Mouse (Mus musculus) 416B (cell line): ENCODE data around the gene Fbxo21.
A peak's percentile ranks its signal among the peaks of the same experiment; 100 is the strongest.

ENCODE experiments used
- DNase-seq: peaks from one replicate; pipeline ENCODE4 v3.0.0; 2011; ENCODE audit warnings: low read depth

The Fbxo21 gene

DNA sequence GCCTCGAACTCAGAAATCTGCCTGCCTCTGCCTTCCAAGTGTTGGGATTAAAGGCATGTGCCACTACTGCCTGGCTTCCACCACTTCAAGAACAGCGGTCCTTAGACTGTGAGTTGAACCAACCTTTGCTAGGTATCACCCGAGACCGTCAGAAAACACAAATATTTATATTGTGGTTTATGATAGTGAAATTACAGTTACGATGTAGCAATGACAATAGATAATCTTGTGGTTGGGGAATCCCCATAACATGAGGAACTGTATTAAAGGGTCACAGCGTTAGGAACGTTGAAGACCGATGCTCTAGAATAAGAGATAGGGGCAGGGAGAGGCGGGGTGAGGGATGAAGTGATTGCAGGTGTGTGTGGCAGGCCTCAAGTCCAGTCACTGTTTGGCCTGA, 68.9 kb downstream of the Fbxo21 start:
- no peak for DNase-seq

DNA sequence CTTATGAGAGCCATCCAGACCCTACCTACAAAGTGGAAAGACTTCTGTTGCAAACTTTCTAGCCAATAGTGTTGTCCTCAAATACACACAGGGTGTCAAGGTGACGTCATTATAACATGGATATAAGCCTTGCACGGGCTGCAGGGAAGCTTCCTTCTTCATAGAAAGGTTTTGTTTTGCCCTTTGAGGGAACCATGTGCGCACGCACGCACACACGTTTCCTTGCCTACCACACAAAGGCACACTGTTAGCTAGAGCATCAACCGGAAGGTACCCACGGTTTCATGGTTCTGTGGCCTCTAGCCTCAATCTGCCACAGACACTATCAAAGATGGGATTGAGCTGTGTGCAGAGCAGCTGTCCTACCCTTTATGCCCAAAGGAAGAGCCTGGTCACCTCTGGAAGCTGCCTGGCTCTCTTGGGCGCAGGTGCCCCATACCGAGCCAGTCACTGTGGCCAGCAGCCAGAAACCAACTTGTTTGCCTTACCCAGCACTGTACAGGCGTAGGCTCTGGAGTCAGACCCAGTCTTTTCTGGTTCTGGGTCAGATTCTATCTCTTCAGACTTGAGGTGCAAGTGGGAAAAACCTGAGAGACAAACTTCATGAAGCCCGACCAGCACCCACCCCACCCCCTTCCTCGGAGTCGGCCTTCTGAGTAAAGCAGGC, 70.7 kb downstream of the Fbxo21 start:
- no peak for DNase-seq

DNA sequence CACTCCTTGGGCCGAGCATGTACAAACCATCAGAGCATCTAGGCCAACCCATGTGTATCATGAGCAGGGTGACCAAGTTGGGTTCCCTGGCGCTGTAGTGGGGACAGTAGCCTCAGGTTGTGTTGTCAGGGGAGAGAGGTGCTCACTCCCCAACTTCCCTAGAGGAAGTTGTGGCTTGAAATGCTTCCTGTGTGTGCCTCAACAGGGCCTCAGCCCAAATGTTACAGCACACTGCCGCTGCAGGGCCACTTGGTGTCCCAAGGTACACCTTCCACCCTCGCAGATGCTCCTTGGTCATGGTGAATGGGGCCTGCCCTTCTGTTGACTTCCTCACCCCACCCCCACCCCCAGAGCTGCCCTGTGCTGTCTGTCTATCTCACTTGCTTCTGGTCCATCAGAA, 71.9 kb downstream of the Fbxo21 start:
- DNase-seq, result peak; percentile 85

DNA sequence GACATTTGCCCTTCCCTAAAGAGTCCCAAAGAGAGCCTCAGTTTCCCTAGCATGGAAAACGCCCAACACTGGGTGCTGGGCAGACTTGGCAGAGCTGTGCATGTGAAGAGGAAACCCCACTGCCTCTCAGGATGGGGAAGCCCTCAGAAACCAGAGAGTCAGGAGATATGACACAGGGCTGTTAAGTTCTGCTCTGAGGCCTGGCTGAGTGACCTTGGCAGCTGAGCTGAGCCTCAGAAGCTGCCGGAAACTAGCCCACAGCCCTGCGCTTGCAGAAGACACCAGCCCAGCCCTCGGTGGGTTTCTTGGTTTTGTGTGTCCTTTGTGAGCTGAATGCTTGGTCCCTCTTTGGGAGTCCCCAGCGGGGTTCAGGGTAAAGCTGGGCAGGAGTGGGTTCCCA, 72.4 kb downstream of the Fbxo21 start:
- DNase-seq, result peak; percentile 92

DNA sequence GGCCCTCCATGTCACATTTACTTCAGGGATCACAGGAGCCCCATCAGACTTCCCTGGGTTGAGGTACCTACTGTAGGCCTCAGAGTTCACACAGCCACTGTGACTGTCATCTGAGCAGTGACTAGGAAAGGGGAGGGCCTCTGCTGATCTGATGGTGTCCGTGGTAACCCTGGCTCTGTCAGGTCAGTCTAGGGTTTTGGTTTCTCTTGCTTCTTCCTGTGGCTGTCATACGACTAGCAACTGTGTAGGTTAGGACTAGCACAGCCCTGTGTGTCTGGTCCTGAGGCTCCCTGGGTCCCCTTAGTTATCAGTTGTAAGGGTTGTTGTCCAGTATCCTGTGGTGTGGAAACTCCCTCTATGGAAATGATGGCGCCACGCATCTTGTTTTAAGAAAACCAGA, 74.2 kb downstream of the Fbxo21 start:
- DNase-seq, result peak; percentile 89

DNA sequence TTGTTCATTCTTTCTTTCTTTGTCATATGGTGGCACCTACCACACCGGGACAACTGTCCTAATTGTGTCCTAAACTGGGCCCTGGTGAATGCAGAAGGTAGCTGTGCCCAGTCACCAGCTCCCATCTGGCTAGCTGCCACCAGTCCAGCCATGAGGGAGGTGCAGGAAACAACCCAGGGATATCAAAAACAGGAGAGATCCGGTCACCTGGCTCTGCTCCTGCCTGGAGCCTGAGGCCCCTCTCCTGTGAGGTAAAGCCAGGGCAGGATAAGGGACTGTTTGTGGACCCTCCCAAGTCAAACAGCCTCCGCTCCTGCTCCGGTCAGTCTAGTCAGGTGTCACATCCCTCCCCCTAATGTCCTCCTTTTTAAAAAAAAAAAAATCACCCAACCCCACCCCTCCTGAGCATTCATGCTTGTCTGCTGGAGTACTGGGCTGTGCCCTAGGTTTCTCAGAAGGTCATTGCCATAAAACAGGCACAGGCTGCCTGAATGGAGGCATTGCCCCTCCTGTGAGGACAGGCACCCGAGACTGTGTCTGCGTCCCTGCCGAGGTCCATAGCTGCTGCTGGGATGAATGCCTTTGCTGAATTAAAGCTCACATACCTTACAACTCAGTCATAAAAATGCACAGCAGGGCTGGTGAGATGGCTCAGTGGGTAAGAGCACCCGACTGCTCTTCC, 75.6 kb downstream of the Fbxo21 start:
- DNase-seq, result no peak

DNA sequence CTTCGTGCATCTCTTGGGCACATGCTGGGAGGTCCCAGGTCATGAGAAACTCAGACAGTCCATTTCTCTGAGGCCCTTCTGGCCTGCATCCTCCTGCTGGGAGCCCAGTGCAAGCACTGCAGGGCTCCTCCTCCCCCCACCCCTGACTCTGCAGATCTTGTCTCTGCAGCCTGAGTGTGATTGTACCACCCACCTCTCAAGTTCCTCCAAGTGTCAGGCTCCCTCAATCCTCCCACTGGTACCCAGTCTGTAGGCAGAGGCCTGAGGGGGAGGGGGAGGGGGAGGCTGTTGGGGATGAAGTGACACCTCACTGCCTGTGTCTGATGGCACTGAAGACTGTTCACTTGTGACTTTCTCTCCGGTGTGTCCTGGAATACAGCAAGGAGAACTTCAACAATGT, 76.7 kb downstream of the Fbxo21 start:
- DNase-seq, result no peak

DNA sequence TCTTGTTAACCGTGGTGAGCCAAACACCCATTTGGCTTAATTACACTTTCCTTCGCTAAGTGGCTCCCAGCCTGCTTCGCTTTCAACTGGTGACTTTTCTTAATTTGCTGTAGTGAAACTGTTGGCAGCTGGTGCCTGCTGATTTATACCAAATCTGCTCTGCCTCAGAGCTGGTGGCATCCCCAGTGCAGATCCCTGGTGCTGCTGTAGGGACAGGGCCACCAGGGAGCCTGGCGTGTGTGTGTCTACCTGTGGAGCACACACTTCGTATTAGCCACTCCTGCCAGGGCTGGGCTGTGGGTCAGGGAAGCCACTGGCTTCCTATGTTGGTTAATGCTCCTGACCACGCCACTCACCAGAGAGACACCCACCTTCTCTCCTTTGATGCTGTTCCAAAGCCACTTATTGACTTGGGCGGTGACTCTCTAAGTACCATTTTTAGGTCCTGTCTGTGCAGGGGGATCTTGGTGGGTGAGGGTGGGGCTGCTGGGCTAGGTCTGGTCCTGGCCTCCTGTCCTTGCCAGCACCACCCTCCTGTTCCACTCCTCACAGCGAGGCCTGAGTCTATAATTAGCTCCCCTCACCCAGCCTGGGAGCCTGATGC, 81.1 kb downstream of the Fbxo21 start:
- DNase-seq, result peak; percentile 34

DNA sequence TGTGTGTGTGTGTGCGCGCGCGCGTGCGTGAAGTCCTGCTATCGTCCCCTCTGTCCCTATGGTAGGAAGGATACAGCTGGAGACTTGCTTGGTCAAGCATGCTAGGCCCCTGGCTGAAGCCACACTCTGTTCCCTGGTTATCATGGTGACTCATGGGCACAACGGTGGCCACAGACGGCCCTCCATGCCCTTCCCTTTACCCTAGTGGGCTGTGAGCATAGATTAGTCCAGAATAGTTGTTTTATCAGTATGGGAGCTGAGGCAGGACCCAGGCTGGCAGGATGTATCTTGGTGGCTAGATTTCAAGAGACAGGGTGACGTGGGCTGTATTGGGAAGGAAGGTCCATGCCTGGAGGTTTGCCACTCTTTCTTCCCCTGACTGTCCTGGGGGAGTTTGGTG, 82.3 kb downstream of the Fbxo21 start:
- peak; percentile 94 for DNase-seq

DNA sequence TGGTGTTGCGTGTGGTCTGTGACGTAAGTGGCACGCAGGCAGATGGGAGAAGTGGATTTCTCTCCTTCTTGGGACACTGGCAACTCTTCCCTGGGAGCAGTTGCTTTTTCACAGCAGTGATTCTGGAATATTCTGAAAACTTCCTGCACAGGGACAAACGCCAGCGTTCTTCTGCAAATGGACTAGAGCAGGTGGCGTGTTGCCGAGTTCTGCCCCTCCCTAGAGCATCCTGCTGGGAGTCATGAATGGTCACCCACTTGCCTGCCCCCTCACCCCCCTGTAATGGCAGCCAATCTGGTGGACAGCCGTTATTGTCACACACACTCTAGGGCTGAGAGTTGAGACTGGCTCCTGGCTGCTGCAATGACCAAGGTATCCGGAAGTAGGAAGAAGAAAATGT, 83.1 kb downstream of the Fbxo21 start:
- no peak for DNase-seq
